Mouse (Mus musculus) midbrain, embryonic 11.5 days (tissue): ENCODE results near the gene Stk4. TPM values are rescaled to one million over a fixed set of nuclear protein-coding genes. Genes with fewer than 3 reads are reported as not detected.
A peak's percentile ranks its signal among the peaks of the same experiment; 100 is the strongest.

ENCODE experiments used
- ATAC-seq: fragments of 200-750 bp; cut with Nextera tagmentation; 2 replicates; pipeline ENCODE4 v1.8.0; 2017; ENCODE audit warnings: moderate TSS enrichment, moderate library complexity; ENCODE audit not compliant: low FRiP score
- DNase-seq: peaks from one replicate; pipeline ENCODE4 v3.0.0; 2015; ENCODE audit warnings: low spot score; ENCODE audit errors: missing footprints
- H3K27ac ChIP-seq: fragments of 300-500 bp; sonication (generic); 2 replicates; pipeline ENCODE4 v1.5.1; 2014; ENCODE audit warnings: low read depth, low read length
- H3K27me3 ChIP-seq: fragments of 300-500 bp; sonication (generic); 2 replicates; pipeline ENCODE4 v1.6.1; 2014; ENCODE audit warnings: mild to moderate bottlenecking, low read length, moderate library complexity, mixed read lengths; ENCODE audit not compliant: control insufficient read depth, insufficient read depth
- H3K36me3 ChIP-seq: fragments of 300-500 bp; sonication (generic); 2 replicates; pipeline ENCODE4 v1.6.1; 2014; ENCODE audit warnings: mild to moderate bottlenecking, low read length, moderate library complexity, mixed read lengths; ENCODE audit not compliant: control insufficient read depth, insufficient read depth
- H3K4me1 ChIP-seq: fragments of 300-500 bp; sonication (generic); 2 replicates; pipeline ENCODE4 v1.6.1; 2014; ENCODE audit warnings: low read length; ENCODE audit not compliant: control insufficient read depth, insufficient read depth
- H3K4me2 ChIP-seq: fragments of 300-500 bp; sonication (generic); 2 replicates; pipeline ENCODE4 v1.6.1; 2014; ENCODE audit warnings: mild to moderate bottlenecking, moderate library complexity
- H3K4me3 ChIP-seq: fragments of 300-500 bp; sonication (generic); 2 replicates; pipeline ENCODE4 v1.5.1; 2014; ENCODE audit warnings: low read depth, low read length
- H3K9ac ChIP-seq: fragments of 300-500 bp; sonication (generic); 2 replicates; pipeline ENCODE4 v1.6.1; 2014; ENCODE audit warnings: low read length
- H3K9me3 ChIP-seq: fragments of 300-500 bp; sonication (generic); 2 replicates; pipeline ENCODE4 v1.6.1; 2016; ENCODE audit warnings: low read length; ENCODE audit not compliant: control insufficient read depth
- WGBS: fragments of 180-500 bp; shearing (Covaris S2); extraction: QIAGEN DNeasy Blood & Tissue Kit; methylation state at CpG from one replicate; pipeline ENCODE4 v1.1.7; 2014; 5-methylcytosine and 5-hydroxymethylcytosine counted together
- polyA plus RNA-seq: library from polyadenylated mRNA; unstranded; fragments of >200 nt; fragmentation: Nextera tagmentation; extraction: Ambion mirVana; gene quantifications from 2 replicates; pipeline ENCODE4 v1.2.1, GENCODE M21; 2014

Gene Stk4
- 33.2 and 36.7 TPM in 2 replicates for polyA plus RNA-seq

GRCm38 (mm10) chr2:164070142-164070764 is at the start of gene Stk4:
Gene Stk4 (plus strand): TSS chr2:164070322.
- peak within 1 kb of the TSS; percentile 83 for H3K4me2 ChIP-seq
- no peaks in the 10 kb centered on the region for H3K9me3 ChIP-seq
- peak within 1 kb of the TSS; percentile 93 for H3K4me3 ChIP-seq
- peak within 1 kb of the TSS; percentile 82 for H3K9ac ChIP-seq
- DNase-seq (peak; percentile 85), ATAC-seq (no peak; the same call in 1 of the 2 replicates)
- H3K27ac ChIP-seq = peak within 1 kb of the TSS; percentile 45; the same call in 1 of the 2 replicates
- H3K4me1 ChIP-seq = peaks cover 17% of the 10 kb centered on the region
- WGBS = under 1% methylated on average over 44 of the region's 45 CpGs
- no peaks in the 10 kb centered on the region for H3K36me3 ChIP-seq
- no peaks in the 10 kb centered on the region for H3K27me3 ChIP-seq

- 73% methylated on average over 2 of the region's 2 CpGs for WGBS
- no peaks in the 10 kb centered on the region for H3K9me3 ChIP-seq
- H3K4me2 ChIP-seq = no peak overlapping the region
- no peak overlapping the region for H3K9ac ChIP-seq
- no peak overlapping the region for H3K4me3 ChIP-seq
- no peaks in the 10 kb centered on the region for H3K27me3 ChIP-seq
- H3K27ac ChIP-seq = no peak overlapping the region
- DNase-seq = no peak
- H3K36me3 ChIP-seq = peaks cover 10% of the 10 kb centered on the region
- ATAC-seq = no peak
- no peaks in the 10 kb centered on the region; the same call in 1 of the 2 replicates for H3K4me1 ChIP-seq
Observed at GRCm38 (mm10) chr2:164022104-164022503, 48.0 kb upstream of the Stk4 start.

GRCm38 (mm10) chr2:164025150-164025549 is 45.0 kb upstream of the Stk4 start, which contains the start of gene Pabpc1l:
Gene Pabpc1l (plus strand): TSS chr2:164025450.
- no peak for DNase-seq
- Histone ChIP-seq H3K4me1 (no peaks in the 10 kb centered on the region; the same call in 1 of the 2 replicates), H3K4me3 (no peak within 1 kb of the TSS)

GRCm38 (mm10) chr2:164031147-164031546 is 39.0 kb upstream of the Stk4 start:
- H3K9ac ChIP-seq = no peak overlapping the region
- no peaks in the 10 kb centered on the region for H3K36me3 ChIP-seq
- H3K27me3 ChIP-seq = no peaks in the 10 kb centered on the region
- H3K4me2 ChIP-seq = no peak overlapping the region
- no peaks in the 10 kb centered on the region for H3K9me3 ChIP-seq
- no peaks in the 10 kb centered on the region for H3K4me1 ChIP-seq
- WGBS = 84% methylated on average over 10 of the region's 10 CpGs
- no peak overlapping the region for H3K27ac ChIP-seq
- ATAC-seq (no peak), DNase-seq (no peak)
- no peak overlapping the region for H3K4me3 ChIP-seq

More at GRCm38 (mm10) chr2:164025150-164025549, 45.0 kb upstream of the Stk4 start, which contains the start of gene Pabpc1l:
- no peak for ATAC-seq
- no peaks in the 10 kb centered on the region for H3K36me3 ChIP-seq
- H3K4me2 ChIP-seq = no peak within 1 kb of the TSS
- H3K9ac ChIP-seq = no peak within 1 kb of the TSS
- no peaks in the 10 kb centered on the region for H3K27me3 ChIP-seq
- no peak within 1 kb of the TSS for H3K27ac ChIP-seq
- no peaks in the 10 kb centered on the region for H3K9me3 ChIP-seq
- WGBS = 84% methylated on average over 16 of the region's 16 CpGs

- DNase-seq (no peak), ATAC-seq (no peak)
- no peaks in the 10 kb centered on the region for H3K27me3 ChIP-seq
- H3K9ac ChIP-seq = no peak overlapping the region
- WGBS = 89% methylated on average over 3 of the region's 3 CpGs
- H3K36me3 ChIP-seq = no peaks in the 10 kb centered on the region
- H3K27ac ChIP-seq = no peak overlapping the region
- no peaks in the 10 kb centered on the region for H3K4me1 ChIP-seq
- H3K4me3 ChIP-seq = no peak overlapping the region
- H3K9me3 ChIP-seq = no peaks in the 10 kb centered on the region
- no peak overlapping the region for H3K4me2 ChIP-seq
Observed at GRCm38 (mm10) chr2:164032973-164033372, 37.1 kb upstream of the Stk4 start.

- Histone ChIP-seq H3K9me3 (no peaks in the 10 kb centered on the region), H3K27ac (no peak overlapping the region), H3K27me3 (no peaks in the 10 kb centered on the region), H3K9ac (no peak overlapping the region), H3K36me3 (no peaks in the 10 kb centered on the region), H3K4me3 (no peak overlapping the region), H3K4me2 (no peak overlapping the region), H3K4me1 (no peaks in the 10 kb centered on the region)
- ATAC-seq = no peak
- WGBS = 61% methylated on average over 10 of the region's 10 CpGs
- DNase-seq = no peak
Observed at GRCm38 (mm10) chr2:164036520-164037019, 33.6 kb upstream of the Stk4 start.

- ATAC-seq = no peak
Observed at GRCm38 (mm10) chr2:164038407-164039028, 31.6 kb upstream of the Stk4 start.

GRCm38 (mm10) chr2:164040949-164041348 is 29.2 kb upstream of the Stk4 start:
- Histone ChIP-seq H3K27me3 (no peaks in the 10 kb centered on the region), H3K4me3 (no peak overlapping the region), H3K9ac (no peak overlapping the region), H3K4me2 (no peak overlapping the region), H3K9me3 (no peaks in the 10 kb centered on the region), H3K4me1 (no peaks in the 10 kb centered on the region), H3K36me3 (no peaks in the 10 kb centered on the region), H3K27ac (no peak overlapping the region)
- DNase-seq (no peak), ATAC-seq (no peak)
- 89% methylated on average over 6 of the region's 6 CpGs for WGBS

More at GRCm38 (mm10) chr2:164038407-164039028, 31.6 kb upstream of the Stk4 start:
- 100% methylated on average over 1 of the region's 1 CpGs for WGBS
- H3K9ac ChIP-seq = no peak overlapping the region
- H3K27me3 ChIP-seq = no peaks in the 10 kb centered on the region
- DNase-seq = no peak
- no peaks in the 10 kb centered on the region for H3K36me3 ChIP-seq
- no peak overlapping the region for H3K4me3 ChIP-seq
- H3K9me3 ChIP-seq = no peaks in the 10 kb centered on the region
- no peak overlapping the region for H3K4me2 ChIP-seq
- no peaks in the 10 kb centered on the region for H3K4me1 ChIP-seq
- H3K27ac ChIP-seq = no peak overlapping the region

GRCm38 (mm10) chr2:164041523-164041922 is 28.6 kb upstream of the Stk4 start:
- no peaks in the 10 kb centered on the region for H3K9me3 ChIP-seq
- no peaks in the 10 kb centered on the region for H3K36me3 ChIP-seq
- DNase-seq = no peak
- no peak overlapping the region for H3K4me3 ChIP-seq
- no peak overlapping the region for H3K4me2 ChIP-seq
- H3K27me3 ChIP-seq = no peaks in the 10 kb centered on the region
- no peak overlapping the region for H3K9ac ChIP-seq
- H3K27ac ChIP-seq = no peak overlapping the region
- 88% methylated on average over 2 of the region's 2 CpGs for WGBS
- ATAC-seq = no peak
- no peaks in the 10 kb centered on the region for H3K4me1 ChIP-seq
